Mouse (Mus musculus) T-helper 1 cell (primary cell): Measurements from ENCODE around the gene Cxxc4.

Experiments used
- in situ Hi-C: fragments of 300-600 bp; cut with MboI, MseI; formaldehyde crosslinking; loops from one replicate; pipeline ENCODE4 v1.15.1; 2025; ENCODE audit warnings: high pct_unique_total_duplicates

The Cxxc4 gene

DNA sequence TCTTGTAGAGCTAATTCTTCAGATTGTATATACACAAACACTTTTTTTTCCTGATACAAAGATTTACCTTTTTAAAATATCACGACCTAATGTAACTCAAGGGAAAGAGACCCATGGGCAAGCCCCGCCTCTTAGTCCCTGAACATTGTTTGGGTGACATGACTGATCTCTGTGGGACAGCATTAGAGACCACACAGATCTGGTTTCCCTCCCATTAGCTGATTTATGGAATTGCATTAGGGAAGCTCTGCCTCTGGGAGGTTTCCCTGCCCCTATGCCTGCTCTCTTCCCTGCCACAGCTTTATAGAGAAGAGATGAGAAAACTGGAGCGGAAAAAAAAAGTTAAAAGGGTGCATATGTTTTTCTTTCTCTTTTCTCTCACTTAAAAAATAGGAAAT lies 7.6 kb downstream of the Cxxc4 start:
- in situ Hi-C loops = no loop called here

DNA sequence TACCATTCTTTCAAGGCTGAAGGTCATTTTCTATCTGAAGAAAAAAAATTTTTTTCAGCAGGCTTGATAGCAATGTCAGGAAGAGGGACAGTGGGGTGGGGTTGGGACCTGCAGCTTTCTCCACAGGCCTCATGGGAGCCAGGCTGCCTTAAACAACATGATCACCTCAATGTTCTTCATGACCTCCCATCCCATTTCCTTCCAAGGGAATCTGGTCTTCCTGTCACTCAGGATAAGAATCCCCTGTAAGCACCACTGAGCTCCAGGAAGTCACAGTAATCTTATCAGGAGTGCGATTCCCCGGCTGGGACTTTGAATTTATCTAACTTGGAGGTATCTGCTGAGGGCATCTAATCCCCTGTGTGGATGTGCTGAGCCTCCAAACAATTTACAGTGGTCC lies 17.9 kb downstream of the Cxxc4 start:
- in situ Hi-C loops = no loop called here

DNA sequence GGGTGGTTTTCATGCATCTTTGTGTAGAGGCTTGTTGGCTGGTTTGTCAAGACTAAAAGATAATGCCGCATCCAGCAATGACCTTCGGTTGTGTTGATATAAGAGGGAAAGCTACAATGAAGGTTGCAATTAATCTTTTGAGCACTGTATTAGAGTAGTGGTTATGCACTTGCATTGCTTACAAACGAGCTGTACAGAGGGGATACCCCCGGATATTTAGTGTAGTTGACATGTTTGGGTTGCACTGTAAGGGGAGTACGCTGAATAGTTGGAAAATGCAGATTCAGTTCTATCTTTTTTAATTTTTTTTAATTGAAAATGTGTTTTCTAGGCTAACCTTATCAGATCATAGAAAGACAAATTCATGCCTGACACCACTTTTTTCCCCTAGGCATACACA lies 22.4 kb downstream of the Cxxc4 start:
- in situ Hi-C loops = no loop called here

DNA sequence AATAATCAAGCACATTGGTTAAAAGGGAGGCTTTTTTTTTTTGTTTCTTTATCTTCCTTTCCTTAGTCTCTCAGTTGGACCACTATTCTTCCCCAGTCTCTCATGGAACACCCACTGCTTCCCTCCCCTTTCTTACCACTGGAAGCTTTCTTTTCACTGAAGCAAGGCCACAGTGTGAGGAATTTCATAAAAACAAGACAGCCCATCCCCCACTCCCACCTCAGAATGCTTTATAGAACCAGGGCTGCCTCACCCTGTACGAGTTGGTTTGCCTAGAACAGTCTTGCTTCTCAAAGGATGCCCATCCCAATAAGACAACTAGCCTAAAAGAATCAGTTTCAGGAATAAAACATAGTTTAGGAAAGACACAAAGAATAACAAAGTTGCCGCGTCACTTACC lies 23.0 kb downstream of the Cxxc4 start:
- in situ Hi-C loops = no loop called here

DNA sequence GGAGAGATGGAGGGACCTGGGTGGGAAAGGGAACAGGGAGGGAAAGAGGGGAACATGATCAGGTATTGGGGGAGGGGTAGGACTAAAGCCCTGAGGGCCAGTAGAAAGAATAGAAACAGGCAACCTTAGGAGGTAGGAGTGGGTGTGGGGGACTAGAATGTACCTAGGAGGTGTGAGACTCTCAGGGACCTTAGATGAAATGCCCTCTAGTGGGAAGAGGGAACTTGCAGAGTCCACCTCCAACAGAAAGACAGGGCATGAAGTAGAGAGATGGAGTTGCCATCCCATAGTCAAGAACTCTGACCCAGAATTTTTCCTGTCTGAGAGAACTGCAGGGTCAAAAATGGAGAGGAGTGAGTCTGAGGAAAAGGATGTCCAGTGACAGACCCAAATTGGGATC lies 43.4 kb downstream of the Cxxc4 start:
- in situ Hi-C loops = loop anchor here (25.0 kb wide), 1 partner anchor 1992 kb away; no protein-coding TSS in a partner anchor

DNA sequence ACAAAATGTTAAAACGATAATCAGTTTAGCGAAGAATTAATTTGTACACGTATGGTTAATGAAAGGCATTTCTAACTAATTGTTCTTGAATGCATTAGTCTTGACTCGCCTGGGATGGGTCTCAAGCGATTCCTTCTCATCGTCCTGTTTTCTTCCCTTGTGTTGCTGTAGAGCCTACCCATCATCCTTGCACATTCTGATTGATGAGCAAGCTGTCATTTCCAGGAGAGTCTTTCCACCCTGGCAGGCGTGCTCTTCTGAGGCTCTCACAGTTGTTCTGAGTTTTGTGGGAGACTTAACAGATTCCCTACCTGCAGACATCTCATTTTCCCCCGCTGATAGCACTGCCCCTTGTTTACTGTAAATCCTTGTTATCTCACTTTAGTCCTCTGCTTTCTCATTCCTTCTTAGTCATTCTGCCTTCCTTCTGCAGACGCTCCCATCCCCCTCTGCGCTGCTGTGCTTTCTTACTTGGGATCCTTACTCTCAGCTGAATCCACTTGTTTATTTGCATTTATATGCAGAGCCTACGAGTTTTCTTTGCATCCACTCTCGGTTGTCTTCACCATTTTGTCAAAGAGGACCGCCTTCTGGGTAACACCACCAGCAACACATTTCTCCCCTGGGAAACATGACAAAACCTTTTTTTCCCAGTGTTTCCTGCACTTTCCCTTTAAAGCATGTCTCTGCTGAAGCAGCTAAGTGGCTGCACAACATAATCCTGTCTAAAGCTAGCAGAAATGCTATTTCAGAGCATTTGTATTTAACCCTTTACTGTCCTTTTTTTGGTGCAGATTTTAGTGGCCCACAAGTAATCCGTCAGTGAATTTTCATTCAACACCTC lies 45.5 kb downstream of the Cxxc4 start:
- in situ Hi-C loops = loop anchor here (25.0 kb wide), 1 partner anchor 1994 kb away; no protein-coding TSS in a partner anchor

DNA sequence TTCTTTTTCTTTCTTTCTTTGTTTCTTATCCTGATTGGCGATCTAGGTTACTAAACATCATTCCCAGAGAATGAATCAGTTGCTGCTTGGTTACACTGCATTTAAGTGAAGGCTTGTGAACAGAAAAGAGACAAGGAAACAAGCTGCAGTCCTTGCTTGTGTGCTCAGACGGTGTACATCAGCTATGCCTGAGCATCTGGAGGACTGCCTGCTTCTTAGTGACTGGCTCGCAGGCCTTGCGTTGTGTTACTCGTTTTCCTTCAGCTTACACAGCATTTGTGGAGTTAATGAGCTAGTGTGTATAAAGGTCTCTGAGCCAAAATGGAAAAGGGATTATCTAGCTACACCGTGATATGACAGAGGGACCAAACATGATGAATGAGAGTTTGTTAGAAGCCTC lies 58.9 kb downstream of the Cxxc4 start:
- in situ Hi-C loops = loop anchor here (25.0 kb wide), 1 partner anchor 2008 kb away; no protein-coding TSS in a partner anchor

DNA sequence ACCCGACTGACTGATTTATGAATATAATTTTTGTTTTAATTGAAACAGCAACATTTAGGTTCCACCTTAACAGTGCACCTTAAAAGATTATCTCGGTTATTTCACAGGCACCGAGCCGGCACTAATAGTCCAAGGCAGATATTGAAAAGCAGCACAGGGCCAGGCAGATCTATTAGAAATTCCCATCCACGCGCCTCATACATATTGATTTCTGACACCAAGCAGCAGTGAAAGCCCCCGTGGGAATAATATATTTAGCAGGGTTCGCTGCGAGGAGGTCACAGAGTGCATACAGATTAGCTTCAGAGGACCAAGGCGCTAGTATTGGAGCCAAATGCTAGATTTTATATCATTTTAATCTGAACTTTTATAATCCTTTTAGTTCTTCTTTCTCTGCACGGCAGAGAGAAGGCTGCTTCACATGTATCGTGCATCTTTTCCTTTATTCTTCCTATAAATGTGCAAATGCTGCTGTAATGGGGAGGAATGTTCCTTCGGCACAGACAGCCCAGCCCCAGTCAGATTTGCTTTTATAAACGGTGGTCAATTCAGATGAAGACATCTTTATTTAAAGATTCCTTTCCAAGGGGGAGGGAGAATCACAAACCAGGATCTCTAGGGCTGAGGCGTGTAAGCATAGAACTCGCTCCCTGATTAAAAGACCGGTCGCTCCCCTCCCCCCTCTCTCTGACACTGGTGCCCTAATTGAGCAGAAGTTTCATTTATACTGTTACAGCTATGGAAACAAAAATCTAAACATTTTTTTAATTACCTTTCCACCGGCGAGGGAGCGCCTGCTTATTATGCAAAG lies 66.6 kb downstream of the Cxxc4 start:
- in situ Hi-C loops = no loop called here

DNA sequence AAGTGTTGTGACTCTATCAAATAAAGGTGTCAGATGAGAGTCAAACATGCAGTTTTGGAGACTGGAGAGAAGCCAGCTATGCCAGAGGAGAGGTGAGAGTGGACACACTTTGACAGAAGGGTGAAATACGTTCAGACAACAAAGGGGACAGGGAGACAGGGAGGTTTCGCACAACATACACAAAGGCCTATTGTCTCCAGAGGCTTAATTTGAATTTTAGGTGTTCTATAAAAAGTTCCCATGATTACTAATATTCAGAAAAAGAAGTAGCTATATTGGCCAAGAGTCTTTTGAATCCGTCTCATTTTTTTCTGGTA lies 67.2 kb downstream of the Cxxc4 start:
- in situ Hi-C loops = no loop called here

DNA sequence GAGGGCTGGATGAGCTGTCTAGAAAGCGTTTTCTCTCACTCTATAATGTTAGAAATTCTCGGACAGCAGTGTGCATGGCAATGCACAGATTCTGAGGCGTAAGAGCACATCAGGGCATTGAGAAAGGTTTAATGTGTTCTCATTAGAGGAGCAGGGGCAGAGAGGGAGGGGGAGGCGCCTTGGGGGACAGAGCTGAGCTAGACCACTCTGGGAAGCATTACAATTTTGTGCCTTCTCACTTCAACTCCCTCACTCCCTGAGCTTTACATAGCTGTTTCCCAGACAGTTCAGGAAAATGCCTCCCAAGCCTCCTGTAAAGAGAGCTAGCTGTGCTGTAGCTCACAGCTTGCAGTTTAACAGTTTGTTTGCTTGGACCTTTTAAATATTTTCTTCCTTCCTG lies 70.2 kb downstream of the Cxxc4 start:
- in situ Hi-C loops = no loop called here

DNA sequence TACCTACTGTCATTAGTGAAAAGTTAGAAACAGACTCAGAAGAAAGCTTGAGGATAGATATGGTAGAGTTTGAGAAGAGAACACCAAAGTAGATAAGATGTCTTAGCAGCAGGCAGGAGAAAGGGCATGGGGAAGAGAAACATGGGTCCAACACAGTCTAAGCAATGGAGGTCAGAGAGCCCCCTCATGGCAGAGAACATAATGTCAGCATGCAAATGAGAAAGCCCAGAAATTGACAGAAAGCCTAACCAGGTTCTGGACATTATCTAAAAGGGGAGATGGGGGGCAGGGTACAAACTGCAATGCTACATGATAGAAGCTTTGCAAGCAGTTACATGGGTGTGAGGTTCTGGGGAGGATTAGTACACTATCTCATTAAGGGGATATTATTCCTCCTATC lies 71.5 kb downstream of the Cxxc4 start:
- in situ Hi-C loops = no loop called here
